Mouse (Mus musculus): Measurements from ENCODE around the gene Olfr693. TPM values are rescaled to one million over a fixed set of nuclear protein-coding genes. Genes with fewer than 3 reads are reported as not detected.

The Olfr693 gene
- not detected for polyA plus RNA-seq (2017; shearing (Covaris generic))

GRCm38 (mm10) chr7:106680484-106680883, at the start of gene Olfr693:
Gene Olfr693, minus strand, starts transcription at chr7:106680584.

GRCm38 (mm10) chr7:106716296-106716695, 35.9 kb upstream of the Olfr693 start, which contains the start of gene Olfr695:
Gene Olfr695, minus strand, starts transcription at chr7:106716396.

GRCm38 (mm10) chr7:106691714-106692113, 11.3 kb upstream of the Olfr693 start, which contains the start of gene Olfr694:
Gene Olfr694, minus strand, starts transcription at chr7:106691814.

Other genes starting within 250 kb of the Olfr693 start
- not detected for gene Olfr694, start 11.2 kb upstream of the Olfr693 start, polyA plus RNA-seq (2017; shearing (Covaris generic))
- not detected for gene Olfr695, start 35.8 kb upstream of the Olfr693 start, polyA plus RNA-seq (2017; shearing (Covaris generic))
- gene Olfr697, start 61.9 kb upstream of the Olfr693 start, polyA plus RNA-seq (2017; shearing (Covaris generic)): not detected
- not detected for gene Olfr698, start 74.8 kb upstream of the Olfr693 start, polyA plus RNA-seq (2017; shearing (Covaris generic))
- gene Olfr699, start 112.6 kb upstream of the Olfr693 start, polyA plus RNA-seq (2017; shearing (Covaris generic)): under 1 TPM; 0.05 to 0.18 TPM
- gene Olfr700, start 128.2 kb upstream of the Olfr693 start, polyA plus RNA-seq (2017; shearing (Covaris generic)): not detected
- gene Olfr701, start 133.5 kb upstream of the Olfr693 start, polyA plus RNA-seq (2017; shearing (Covaris generic)): not detected
- not detected for gene Olfr702, start 153.3 kb upstream of the Olfr693 start, polyA plus RNA-seq (2017; shearing (Covaris generic))
- not detected for gene Olfr703, start 162.8 kb upstream of the Olfr693 start, polyA plus RNA-seq (2017; shearing (Covaris generic))
- gene Olfr704, start 182.6 kb upstream of the Olfr693 start, polyA plus RNA-seq (2017; shearing (Covaris generic)): under 1 TPM in 1 of 2 experiments, not detected in 1; 0.09 TPM
- gene Olfr705, start 196.3 kb upstream of the Olfr693 start, polyA plus RNA-seq (2017; shearing (Covaris generic)): under 1 TPM in 1 of 2 experiments, not detected in 1; 0.41 TPM
- gene Olfr706, start 207.6 kb upstream of the Olfr693 start, polyA plus RNA-seq (2017; shearing (Covaris generic)): not detected
- not detected for gene Olfr707, start 220.7 kb upstream of the Olfr693 start, polyA plus RNA-seq (2017; shearing (Covaris generic))
- gene Olfr1532-ps1, start 227.4 kb upstream of the Olfr693 start, polyA plus RNA-seq (2017; shearing (Covaris generic)): under 1 TPM in 1 of 2 experiments, not detected in 1; 0.28 TPM